Mouse (Mus musculus) erythroblast, embryonic 14.5 days (primary cell): ENCODE measurements around the gene Wrnip1.

ENCODE experiments used
- GATA1 ChIP-seq: IDR thresholded peaks from 2 replicates; pipeline ENCODE4 v1.6.1; 2012; ENCODE audit warnings: low read length, inconsistent platforms, mixed read lengths
- TAL1 ChIP-seq: IDR thresholded peaks from 3 replicates; pipeline ENCODE4 v1.6.1; 2012; ENCODE audit warnings: low read length, inconsistent platforms, mixed read lengths

GRCm38 (mm10) chr13:32850156-32850555, 48.3 kb downstream of the Wrnip1 start:
- TF ChIP-seq GATA1 (no peak), TAL1 (no peak)
